Mouse (Mus musculus): ENCODE measurements at regions not wholly inside any gene's neighbourhood (a gene's known extent, or its start where the extent isn't known, plus 50 kb on each side); places are given as distances from the start of the nearest gene placed in this dataset.

GRCm38 (mm10) chr3:38105022-38105857, 379.4 kb downstream of the Ankrd50 start:
- no peak for ATAC-seq (replicated peaks; ENCODE audit: insufficient number of reproducible peaks, low FRiP score, low TSS enrichment, poor library complexity, severe bottlenecking)

GRCm38 (mm10) chr3:38104418-38104817, 380.1 kb upstream of the Gm5148 start:
- no peak for ATAC-seq (replicated peaks; ENCODE audit: insufficient number of reproducible peaks, low FRiP score, low TSS enrichment, poor library complexity, severe bottlenecking)

- no peak for ATAC-seq (replicated peaks; ENCODE audit: insufficient number of reproducible peaks, low FRiP score, low TSS enrichment, poor library complexity, severe bottlenecking)
Observed at GRCm38 (mm10) chr3:38102985-38103384, 378.7 kb upstream of the Gm5148 start.

DNA sequence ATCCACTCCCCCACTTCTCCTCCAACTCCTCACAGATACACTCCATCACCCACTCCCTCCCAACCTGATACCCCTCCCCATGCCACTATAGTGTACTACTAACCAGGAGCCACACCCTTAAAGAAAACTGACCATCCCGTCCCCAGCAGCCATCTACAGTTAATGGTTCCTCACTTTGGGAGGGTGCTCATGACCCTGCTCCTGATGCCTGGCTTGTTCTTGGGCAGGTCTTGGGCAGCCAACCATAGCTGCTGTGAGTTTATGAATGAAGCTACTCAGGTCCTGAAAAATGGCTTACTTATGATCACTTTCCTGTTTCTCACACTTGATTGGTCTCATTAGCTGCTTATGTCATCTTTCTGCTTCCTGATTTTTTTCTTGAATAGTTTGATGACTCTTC, 377.9 kb upstream of the Gm5148 start:
- no peak for ATAC-seq (replicated peaks; ENCODE audit: insufficient number of reproducible peaks, low FRiP score, low TSS enrichment, poor library complexity, severe bottlenecking)

GRCm38 (mm10) chr3:38094370-38094979, 370.2 kb upstream of the Gm5148 start:
- no peak for ATAC-seq (replicated peaks; ENCODE audit: insufficient number of reproducible peaks, low FRiP score, low TSS enrichment, poor library complexity, severe bottlenecking)

GRCm38 (mm10) chr3:38084548-38084947, 360.3 kb upstream of the Gm5148 start:
- no peak for ATAC-seq (replicated peaks; ENCODE audit: insufficient number of reproducible peaks, low FRiP score, low TSS enrichment, poor library complexity, severe bottlenecking)

DNA sequence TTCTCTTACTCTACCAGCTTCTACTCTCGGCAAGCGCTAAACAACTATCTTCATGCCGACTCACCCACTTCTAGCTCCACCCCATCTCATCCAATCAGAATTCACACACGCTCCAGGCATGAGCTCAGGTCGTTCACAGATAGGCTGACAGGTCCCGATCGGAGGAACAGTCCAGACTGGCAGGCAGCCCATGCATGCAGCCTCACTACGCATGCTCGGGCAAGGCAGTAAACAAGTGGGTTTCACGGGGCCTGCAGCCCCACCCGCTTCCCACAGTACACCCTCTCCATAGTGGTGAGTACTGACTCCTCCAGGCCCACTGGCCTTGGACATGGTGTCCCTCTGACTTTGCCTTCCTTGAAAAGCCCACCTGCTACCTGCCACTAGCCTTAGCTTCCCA, 358.1 kb upstream of the Gm5148 start:
- no peak for ATAC-seq (replicated peaks; ENCODE audit: insufficient number of reproducible peaks, low FRiP score, low TSS enrichment, poor library complexity, severe bottlenecking)

- ATAC-seq (replicated peaks; ENCODE audit: insufficient number of reproducible peaks, low FRiP score, low TSS enrichment, poor library complexity, severe bottlenecking) = no peak
Observed at GRCm38 (mm10) chr3:38076835-38077234, 352.5 kb upstream of the Gm5148 start.

- ATAC-seq (replicated peaks; ENCODE audit: insufficient number of reproducible peaks, low FRiP score, low TSS enrichment, poor library complexity, severe bottlenecking) = no peak
Observed at GRCm38 (mm10) chr3:38073946-38074345, 349.7 kb upstream of the Gm5148 start.

DNA sequence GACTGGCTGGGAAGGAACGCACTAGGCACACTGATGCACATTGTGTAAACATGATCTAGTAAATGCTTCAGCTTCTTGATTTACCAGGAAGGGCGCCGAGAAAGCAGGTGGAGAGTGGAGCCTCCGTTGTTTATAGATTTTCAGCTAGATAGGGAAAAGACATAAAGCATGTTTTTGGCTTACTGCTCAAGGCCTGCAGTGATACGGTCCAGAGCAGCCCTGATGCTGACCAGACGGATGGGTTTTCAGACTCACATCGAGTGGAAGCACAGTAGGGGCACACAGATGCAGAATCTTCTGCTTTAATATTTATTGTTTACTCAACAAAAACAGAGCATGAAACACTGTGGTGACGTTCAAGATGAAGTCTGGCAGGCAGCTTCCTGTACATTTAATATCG, 331.3 kb upstream of the Gm5148 start:
- ATAC-seq (replicated peaks; ENCODE audit: insufficient number of reproducible peaks, low FRiP score, low TSS enrichment, poor library complexity, severe bottlenecking) = no peak

GRCm38 (mm10) chr3:38052941-38053340, 328.7 kb upstream of the Gm5148 start:
- ATAC-seq (replicated peaks; ENCODE audit: insufficient number of reproducible peaks, low FRiP score, low TSS enrichment, poor library complexity, severe bottlenecking) = no peak

DNA sequence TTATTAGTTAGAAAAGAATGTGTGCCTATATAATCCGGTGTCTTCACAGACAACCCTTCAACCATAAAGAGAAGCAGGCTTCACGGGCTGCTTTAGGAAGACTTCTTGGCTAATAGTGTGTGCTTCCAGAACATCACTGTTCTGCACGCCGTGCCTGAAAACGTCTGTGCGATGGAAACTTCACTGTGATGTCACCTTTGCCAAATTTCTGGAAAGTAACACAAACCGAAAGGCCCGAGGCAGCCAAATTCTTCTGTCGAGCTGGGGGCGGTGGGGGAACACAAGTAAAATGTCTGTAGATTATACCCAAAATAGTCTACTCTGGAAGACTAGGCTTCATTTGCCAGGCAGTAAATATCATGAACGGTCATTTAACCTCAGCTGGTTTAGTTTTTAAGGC, 327.5 kb upstream of the Gm5148 start:
- no peak for ATAC-seq (replicated peaks; ENCODE audit: insufficient number of reproducible peaks, low FRiP score, low TSS enrichment, poor library complexity, severe bottlenecking)

DNA sequence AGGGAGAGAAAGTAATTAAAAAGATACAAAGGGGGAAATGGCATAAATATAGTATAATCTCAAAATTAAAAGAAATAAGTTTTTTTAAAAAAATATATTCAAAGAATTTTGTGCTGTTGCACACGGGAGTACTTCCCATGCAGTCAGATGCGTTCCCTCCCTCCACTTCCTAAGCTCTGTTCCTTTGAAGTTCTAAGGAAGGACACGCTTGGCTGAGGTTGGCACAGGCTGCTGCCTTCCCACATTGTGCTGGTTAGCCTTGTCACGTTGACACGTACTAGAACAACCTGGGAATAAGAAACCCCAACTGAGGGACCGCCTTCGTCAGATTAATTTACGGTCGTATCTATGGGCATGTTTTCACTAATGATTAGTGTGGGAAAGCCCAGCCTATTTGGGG, 326.6 kb upstream of the Gm5148 start:
- no peak for ATAC-seq (replicated peaks; ENCODE audit: insufficient number of reproducible peaks, low FRiP score, low TSS enrichment, poor library complexity, severe bottlenecking)

DNA sequence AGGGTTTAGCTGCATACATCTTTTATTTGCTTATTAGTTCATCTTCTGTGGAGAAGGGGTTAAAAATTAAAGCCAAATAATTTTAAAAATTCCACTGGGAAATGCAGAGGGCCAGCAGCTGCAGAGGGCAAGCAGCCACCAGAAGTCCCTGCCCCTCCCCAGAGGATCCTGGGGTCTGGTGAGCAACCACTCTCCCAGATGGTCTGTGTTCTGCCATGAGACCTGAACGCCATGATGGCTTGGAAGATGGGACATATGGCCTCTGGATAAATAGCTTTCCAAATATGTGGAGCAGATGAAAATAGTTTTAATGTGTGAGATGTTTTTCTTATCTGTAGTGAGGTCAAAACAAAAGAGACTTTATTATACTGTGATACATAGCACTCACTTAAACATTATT, 326.1 kb upstream of the Gm5148 start:
- no peak for ATAC-seq (replicated peaks; ENCODE audit: insufficient number of reproducible peaks, low FRiP score, low TSS enrichment, poor library complexity, severe bottlenecking)

GRCm38 (mm10) chr3:38049290-38049689, 325.0 kb upstream of the Gm5148 start:
- no peak for ATAC-seq (replicated peaks; ENCODE audit: insufficient number of reproducible peaks, low FRiP score, low TSS enrichment, poor library complexity, severe bottlenecking)

- no peak for ATAC-seq (replicated peaks; ENCODE audit: insufficient number of reproducible peaks, low FRiP score, low TSS enrichment, poor library complexity, severe bottlenecking)
Observed at GRCm38 (mm10) chr3:38047445-38047844, 323.2 kb upstream of the Gm5148 start.

GRCm38 (mm10) chr3:38046611-38047010, 322.3 kb upstream of the Gm5148 start:
- ATAC-seq (replicated peaks; ENCODE audit: insufficient number of reproducible peaks, low FRiP score, low TSS enrichment, poor library complexity, severe bottlenecking) = no peak

DNA sequence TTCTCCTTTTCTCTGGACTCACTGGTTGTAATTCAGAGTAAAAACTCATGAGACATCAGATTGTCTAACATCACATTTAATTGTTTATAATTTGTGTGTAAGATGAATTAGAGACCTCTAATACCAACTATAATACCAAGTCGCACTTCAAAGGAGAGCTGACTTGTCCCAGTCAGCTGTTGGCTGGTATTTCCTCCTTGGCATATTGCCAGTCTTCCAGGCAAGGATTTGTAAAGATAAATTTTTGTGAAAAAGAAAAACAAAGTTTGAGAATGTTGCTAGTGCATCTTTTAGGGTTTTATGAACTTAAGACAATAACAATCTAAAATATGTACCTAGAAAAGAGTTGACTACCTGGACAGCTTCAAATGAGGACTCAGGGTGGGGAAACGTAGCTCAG, 321.7 kb upstream of the Gm5148 start:
- ATAC-seq (replicated peaks; ENCODE audit: insufficient number of reproducible peaks, low FRiP score, low TSS enrichment, poor library complexity, severe bottlenecking) = no peak

GRCm38 (mm10) chr3:38045523-38045922, 321.2 kb upstream of the Gm5148 start:
- ATAC-seq (replicated peaks; ENCODE audit: insufficient number of reproducible peaks, low FRiP score, low TSS enrichment, poor library complexity, severe bottlenecking) = no peak

- ATAC-seq (replicated peaks; ENCODE audit: insufficient number of reproducible peaks, low FRiP score, low TSS enrichment, poor library complexity, severe bottlenecking) = no peak
Observed at GRCm38 (mm10) chr3:38044338-38044737, 320.0 kb upstream of the Gm5148 start.

Measured in monocyte, adult 5-6 weeks (primary cell).